Mouse (Mus musculus) hindbrain, embryonic 16.5 days (tissue): Measurements from ENCODE around the gene Exoc6. TPM values are rescaled to one million over a fixed set of nuclear protein-coding genes. Genes with fewer than 3 reads are reported as not detected.

Experiments
- ATAC-seq: fragments of 200-750 bp; cut with Nextera tagmentation; 2 replicates; pipeline ENCODE4 v1.8.0; 2017; ENCODE audit warnings: moderate TSS enrichment, moderate library complexity
- H3K27ac ChIP-seq: fragments of 300-500 bp; sonication (generic); 2 replicates; pipeline ENCODE4 v1.5.1; 2014; ENCODE audit warnings: low read depth, mild to moderate bottlenecking, control low read depth, low read length, moderate library complexity
- H3K27me3 ChIP-seq: fragments of 300-500 bp; sonication (generic); replicated peaks from 2 replicates; pipeline ENCODE4 v1.6.1; 2014; ENCODE audit warnings: low read length; ENCODE audit not compliant: control insufficient read depth, insufficient read depth
- H3K36me3 ChIP-seq: fragments of 300-500 bp; sonication (generic); 2 replicates; pipeline ENCODE4 v1.6.1; 2014; ENCODE audit warnings: mild to moderate bottlenecking, low read length, moderate library complexity, mixed read lengths; ENCODE audit not compliant: control insufficient read depth, insufficient read depth
- H3K4me1 ChIP-seq: fragments of 300-500 bp; sonication (generic); 2 replicates; pipeline ENCODE4 v1.6.1; 2014; ENCODE audit warnings: low read depth, low read length; ENCODE audit not compliant: control insufficient read depth, insufficient read depth
- H3K4me2 ChIP-seq: fragments of 300-500 bp; sonication (generic); 2 replicates; pipeline ENCODE4 v1.6.1; 2014; ENCODE audit warnings: mild to moderate bottlenecking, low read length, control low read depth, moderate library complexity
- H3K4me3 ChIP-seq: fragments of 300-500 bp; sonication (generic); 2 replicates; pipeline ENCODE4 v1.5.1; 2014; ENCODE audit warnings: mild to moderate bottlenecking, low read length, control low read depth, moderate library complexity
- H3K9ac ChIP-seq: fragments of 300-500 bp; sonication (generic); 2 replicates; pipeline ENCODE4 v1.6.1; 2014; ENCODE audit warnings: low read depth, mild to moderate bottlenecking, control low read depth, low read length, moderate library complexity
- H3K9me3 ChIP-seq: fragments of 300-500 bp; sonication (generic); 2 replicates; pipeline ENCODE4 v1.6.1; 2014; ENCODE audit warnings: mild to moderate bottlenecking, low read length, moderate library complexity; ENCODE audit not compliant: control insufficient read depth
- WGBS: fragments of 180-500 bp; shearing (Covaris S2); extraction: QIAGEN DNeasy Blood & Tissue Kit; methylation state at CpG from one replicate; pipeline ENCODE4 v1.1.7; 2014; 5-methylcytosine and 5-hydroxymethylcytosine counted together
- polyA plus RNA-seq: library from polyadenylated mRNA; unstranded; fragments of >200 nt; fragmentation: Nextera tagmentation; extraction: Ambion mirVana; gene quantifications from 2 replicates; pipeline ENCODE4 v1.2.1, GENCODE M21; 2015

Gene Exoc6
- polyA plus RNA-seq, 1 experiment from 2014 or later = 21.7 TPM

- Histone ChIP-seq H3K27me3 (peaks cover 97% of the 10 kb centered on the region), H3K27ac (no peak overlapping the region), H3K36me3 (no peaks in the 10 kb centered on the region), H3K4me2 (no peak overlapping the region), H3K9me3 (no peaks in the 10 kb centered on the region), H3K4me3 (no peak overlapping the region), H3K4me1 (peaks cover 6% of the 10 kb centered on the region), H3K9ac (no peak overlapping the region)
- ATAC-seq = no peak
- 38% methylated on average over 5 of the region's 5 CpGs for WGBS
These were observed 139.3 kb downstream of the Exoc6 start for GRCm38 (mm10) chr19:37689478-37689877.

GRCm38 (mm10) chr19:37690716-37691115, 140.5 kb downstream of the Exoc6 start:
- Histone ChIP-seq H3K36me3 (no peaks in the 10 kb centered on the region), H3K27me3 (peaks cover 97% of the 10 kb centered on the region), H3K9me3 (no peaks in the 10 kb centered on the region), H3K27ac (no peak overlapping the region), H3K4me2 (no peak overlapping the region), H3K9ac (no peak overlapping the region), H3K4me3 (0 out of 2 replicates have a peak overlapping the region, but pooled peaks have one; percentile 5), H3K4me1 (peaks cover 6% of the 10 kb centered on the region)
- 3% methylated on average over 29 of the region's 29 CpGs for WGBS
- no peak for ATAC-seq

GRCm38 (mm10) chr19:37692879-37693278, 142.7 kb downstream of the Exoc6 start:
- under 1% methylated on average over 40 of the region's 40 CpGs for WGBS
- H3K4me3 ChIP-seq = peak overlapping the region; percentile 43
- H3K9me3 ChIP-seq = no peaks in the 10 kb centered on the region
- peaks cover 95% of the 10 kb centered on the region for H3K27me3 ChIP-seq
- H3K9ac ChIP-seq = peak overlapping the region; percentile 60
- no peaks in the 10 kb centered on the region for H3K36me3 ChIP-seq
- H3K4me2 ChIP-seq = peak overlapping the region; percentile 73
- H3K4me1 ChIP-seq = peaks cover 17% of the 10 kb centered on the region
- H3K27ac ChIP-seq = no peak overlapping the region
- peak; percentile 76 for ATAC-seq

GRCm38 (mm10) chr19:37695146-37695545, 144.9 kb downstream of the Exoc6 start:
- no peak overlapping the region for H3K4me2 ChIP-seq
- peaks cover 29% of the 10 kb centered on the region for H3K4me1 ChIP-seq
- H3K4me3 ChIP-seq = no peak overlapping the region
- no peaks in the 10 kb centered on the region; the same call in 1 of the 2 replicates for H3K9me3 ChIP-seq
- ATAC-seq = no peak
- H3K27ac ChIP-seq = no peak overlapping the region
- H3K9ac ChIP-seq = no peak overlapping the region
- H3K36me3 ChIP-seq = no peaks in the 10 kb centered on the region
- peaks cover 90% of the 10 kb centered on the region for H3K27me3 ChIP-seq
- 32% methylated on average over 13 of the region's 13 CpGs for WGBS

GRCm38 (mm10) chr19:37695762-37696602, 145.8 kb downstream of the Exoc6 start:
- no peaks in the 10 kb centered on the region; the same call in 1 of the 2 replicates for H3K9me3 ChIP-seq
- peaks cover 91% of the 10 kb centered on the region for H3K27me3 ChIP-seq
- no peak overlapping the region for H3K27ac ChIP-seq
- no peak for ATAC-seq
- no peak overlapping the region for H3K4me2 ChIP-seq
- H3K36me3 ChIP-seq = no peaks in the 10 kb centered on the region
- 1% methylated on average over 42 of the region's 42 CpGs for WGBS
- peaks cover 29% of the 10 kb centered on the region for H3K4me1 ChIP-seq
- no peak overlapping the region for H3K9ac ChIP-seq
- H3K4me3 ChIP-seq = no peak overlapping the region

GRCm38 (mm10) chr19:37696603-37697334, 146.6 kb downstream of the Exoc6 start:
- Histone ChIP-seq H3K4me2 (peak overlapping the region; percentile 62), H3K27me3 (peaks cover 86% of the 10 kb centered on the region), H3K9me3 (no peaks in the 10 kb centered on the region; the same call in 1 of the 2 replicates), H3K9ac (no peak overlapping the region), H3K4me1 (peaks cover 29% of the 10 kb centered on the region), H3K36me3 (no peaks in the 10 kb centered on the region), H3K27ac (no peak overlapping the region), H3K4me3 (peak overlapping the region; percentile 39)
- no peak for ATAC-seq
- WGBS = 3% methylated on average over 22 of the region's 22 CpGs

GRCm38 (mm10) chr19:37697335-37697636, 147.1 kb downstream of the Exoc6 start:
- H3K27me3 ChIP-seq = peaks cover 86% of the 10 kb centered on the region
- ATAC-seq = no peak
- H3K9ac ChIP-seq = no peak overlapping the region
- peaks cover 29% of the 10 kb centered on the region for H3K4me1 ChIP-seq
- H3K4me3 ChIP-seq = peak overlapping the region; percentile 39
- H3K4me2 ChIP-seq = peak overlapping the region; percentile 62
- no peak overlapping the region for H3K27ac ChIP-seq
- 1% methylated on average over 18 of the region's 18 CpGs for WGBS
- no peaks in the 10 kb centered on the region; the same call in 1 of the 2 replicates for H3K9me3 ChIP-seq
- H3K36me3 ChIP-seq = no peaks in the 10 kb centered on the region

- WGBS = under 1% methylated on average over 51 of the region's 51 CpGs
- ATAC-seq = 0 out of 2 replicates have a peak, but pooled peaks have one; percentile 13
- H3K4me1 ChIP-seq = peaks cover 26% of the 10 kb centered on the region
- H3K9ac ChIP-seq = peak within 1 kb of the TSS; percentile 11
- peak within 1 kb of the TSS; percentile 62 for H3K4me2 ChIP-seq
- H3K27me3 ChIP-seq = peaks cover 86% of the 10 kb centered on the region
- H3K36me3 ChIP-seq = no peaks in the 10 kb centered on the region
- H3K9me3 ChIP-seq = no peaks in the 10 kb centered on the region; the same call in 1 of the 2 replicates
- peak within 1 kb of the TSS; percentile 39 for H3K4me3 ChIP-seq
- H3K27ac ChIP-seq = no peak within 1 kb of the TSS
These were observed 147.5 kb downstream of the Exoc6 start, which contains the start of gene Cyp26a1 for GRCm38 (mm10) chr19:37697651-37698272. Gene Cyp26a1, plus strand, starts transcription at chr19:37697798.
